Mouse (Mus musculus): ENCODE results near the gene Olfr1411. TPM values are rescaled to one million over a fixed set of nuclear protein-coding genes. Genes with fewer than 3 reads are reported as not detected.
A peak's percentile ranks its signal among the peaks of the same experiment; 100 is the strongest.

The Olfr1411 gene
- total and polyA plus RNA-seq, 3 experiments = not detected

DNA sequence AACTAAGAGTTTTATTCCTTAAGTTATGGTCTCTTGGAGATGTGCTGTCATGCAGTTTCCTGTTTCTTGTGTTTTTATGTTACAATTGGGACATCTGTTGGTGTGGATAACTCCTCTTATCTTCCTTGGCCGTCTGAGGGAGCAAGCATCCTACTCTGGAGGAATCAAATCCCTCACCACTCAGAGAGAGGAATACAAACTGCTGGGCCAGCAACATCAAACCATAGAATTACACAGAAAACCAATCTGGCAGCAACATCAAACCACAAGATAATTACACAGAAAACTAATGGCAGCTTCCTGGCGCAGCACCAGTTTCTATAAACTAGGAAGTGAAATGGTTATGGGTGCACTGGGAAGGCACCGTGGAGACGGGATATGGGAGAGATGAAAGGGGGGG lies 34.0 kb downstream of the Olfr1411 start:
- no peaks in the 10 kb centered on the region for H3K36me3 ChIP-seq (ENCODE audit: control insufficient read depth in 1 of 2, insufficient read depth in 2 of 2, low read length in 2 of 2)
- H3K9ac ChIP-seq (ENCODE audit: control insufficient read depth, low read depth, low read length, poor library complexity, severe bottlenecking) = no peak overlapping the region
- peaks cover 0 to 5% of the 10 kb centered on the region in 2 experiments; a peak in 3 of 4 replicates for H3K27me3 ChIP-seq (ENCODE audit: control insufficient read depth in 1 of 2, insufficient read depth in 2 of 2, low read length in 2 of 2)
- no peak overlapping the region for H3K27ac ChIP-seq (ENCODE audit: control insufficient read depth, low read depth, low read length)
- no peaks in the 10 kb centered on the region for H3K9me3 ChIP-seq (replicated peaks; ENCODE audit: insufficient read depth, low read length)
- no peak overlapping the region for H3K4me3 ChIP-seq (ENCODE audit: control insufficient read depth in 1 of 2, insufficient read depth in 1 of 2, low read depth in 2 of 2, low read length in 2 of 2)
- H3K79me2 ChIP-seq (ENCODE audit: control insufficient read depth, insufficient read depth, low read length, poor library complexity) = no peaks in the 10 kb centered on the region
- peaks cover 0 to 7% of the 10 kb centered on the region in 2 experiments; a peak in 1 of 4 replicates for H3K4me1 ChIP-seq (ENCODE audit: control insufficient read depth in 1 of 2, insufficient read depth in 2 of 2, low read length in 2 of 2)
- DNase-seq (ENCODE audit: low read depth, low spot score) = peak; percentile 60
- peak; percentile 76 for TF ChIP-seq TAL1 (IDR thresholded peaks at IDR 0.05; ENCODE audit: low read length)
- no peak for TF ChIP-seq ZC3H11A (IDR thresholded peaks at IDR 0.05; ENCODE audit: low read depth, low read length)
- peak; percentile 70 for TF ChIP-seq GATA1 (IDR thresholded peaks at IDR 0.05; ENCODE audit: low read depth, low read length)
- peak; percentile 37 to 60; a peak in 3 of 4 replicates for TF ChIP-seq EP300 (IDR thresholded peaks at IDR 0.05; ENCODE audit: low read depth in 1 of 2, low read length in 2 of 2)
- TF ChIP-seq RCOR1 (IDR thresholded peaks at IDR 0.05; ENCODE audit: low read depth, low read length) = peak; percentile 53; the same call in 1 of the 2 replicates
- peak; percentile 20; the same call in 1 of the 2 replicates for TF ChIP-seq ETS1 (IDR thresholded peaks at IDR 0.05; ENCODE audit: low read depth, low read length)
- no peak for TF ChIP-seq MXI1 (IDR thresholded peaks at IDR 0.05; ENCODE audit: low read depth, low read length)

DNA sequence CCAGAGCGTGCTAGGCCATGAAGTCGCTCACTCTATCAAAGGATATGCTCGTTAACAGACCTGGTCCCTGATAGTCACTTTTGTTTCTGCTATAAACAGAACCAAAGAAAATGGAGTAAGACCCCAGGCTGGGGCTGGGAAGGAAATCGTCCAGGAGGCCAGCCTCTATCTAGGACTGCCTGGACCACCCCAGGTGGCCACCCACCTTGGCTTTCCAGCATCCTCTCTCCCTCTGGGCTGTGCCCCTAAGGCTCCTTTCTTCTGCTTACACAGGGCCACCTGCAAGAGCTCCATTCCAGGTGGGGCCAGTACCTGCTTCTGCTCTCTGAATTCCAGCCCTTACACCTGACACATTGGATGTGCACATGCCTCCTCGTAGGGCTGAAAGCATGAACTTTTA lies 38.0 kb downstream of the Olfr1411 start:
- H3K9ac ChIP-seq (ENCODE audit: control insufficient read depth, low read depth, low read length, poor library complexity, severe bottlenecking) = no peak overlapping the region
- H3K79me2 ChIP-seq (ENCODE audit: control insufficient read depth, insufficient read depth, low read length, poor library complexity) = no peaks in the 10 kb centered on the region
- H3K4me1 ChIP-seq (ENCODE audit: control insufficient read depth in 1 of 2, insufficient read depth in 2 of 2, low read length in 2 of 2) = peaks cover 0 to 7% of the 10 kb centered on the region in 2 experiments; a peak in 1 of 4 replicates
- H3K27ac ChIP-seq (ENCODE audit: control insufficient read depth, low read depth, low read length) = no peak overlapping the region
- no peak for DNase-seq (ENCODE audit: low read depth, low spot score)
- H3K9me3 ChIP-seq (replicated peaks; ENCODE audit: insufficient read depth, low read length) = no peaks in the 10 kb centered on the region
- H3K4me3 ChIP-seq (ENCODE audit: control insufficient read depth in 1 of 2, insufficient read depth in 1 of 2, low read depth in 2 of 2, low read length in 2 of 2) = no peak overlapping the region
- H3K27me3 ChIP-seq (ENCODE audit: control insufficient read depth in 1 of 2, insufficient read depth in 2 of 2, low read length in 2 of 2) = no peaks in the 10 kb centered on the region
- H3K36me3 ChIP-seq (ENCODE audit: control insufficient read depth in 1 of 2, insufficient read depth in 2 of 2, low read length in 2 of 2) = peaks cover 0 to 2% of the 10 kb centered on the region in 2 experiments; a peak in 1 of 4 replicates
- no peak for TF ChIP-seq RCOR1 (IDR thresholded peaks at IDR 0.05; ENCODE audit: low read depth, low read length)
- TF ChIP-seq POLR2A (IDR thresholded peaks at IDR 0.05; ENCODE audit: control insufficient read depth in 1 of 2, insufficient read depth in 1 of 2, low read depth in 1 of 2, low read length in 2 of 2, poor library complexity in 1 of 2) = no peak
- no peak for TF ChIP-seq ETS1 (IDR thresholded peaks at IDR 0.05; ENCODE audit: low read depth, low read length)
- TF ChIP-seq JUND (IDR thresholded peaks at IDR 0.05; ENCODE audit: low read depth, low read length) = no peak
- TF ChIP-seq GABPA (IDR thresholded peaks at IDR 0.05; ENCODE audit: low read depth, low read length) = no peak
- TF ChIP-seq SMC3 (IDR thresholded peaks at IDR 0.05; ENCODE audit: low read depth, low read length) = no peak
- no peak for TF ChIP-seq MYB (IDR thresholded peaks at IDR 0.05; ENCODE audit: low read depth, low read length)

DNA sequence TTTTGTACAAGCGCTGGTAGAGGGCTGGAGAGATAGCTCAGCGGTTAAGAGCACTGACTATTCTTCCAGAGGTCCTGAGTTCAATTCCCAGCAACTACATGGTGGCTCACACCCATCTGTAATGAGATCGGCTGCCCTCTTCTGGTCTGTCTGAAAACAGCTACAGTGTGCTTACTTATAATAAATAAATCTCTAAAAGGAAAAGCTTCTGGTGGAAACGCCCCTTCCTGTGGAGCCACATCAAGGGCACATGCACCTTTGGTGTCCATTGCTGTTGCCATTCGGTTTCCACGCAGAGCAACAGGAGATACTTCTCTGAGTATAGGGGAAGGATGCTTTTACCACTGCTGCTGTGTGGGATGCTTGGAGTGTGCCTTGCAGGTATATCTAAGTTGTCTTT lies 38.7 kb downstream of the Olfr1411 start:
- no peaks in the 10 kb centered on the region for H3K9me3 ChIP-seq (replicated peaks; ENCODE audit: insufficient read depth, low read length)
- H3K79me2 ChIP-seq (ENCODE audit: control insufficient read depth, insufficient read depth, low read length, poor library complexity) = no peaks in the 10 kb centered on the region
- H3K4me3 ChIP-seq (ENCODE audit: control insufficient read depth in 1 of 2, insufficient read depth in 1 of 2, low read depth in 2 of 2, low read length in 2 of 2) = no peak overlapping the region
- DNase-seq (ENCODE audit: low read depth, low spot score) = peak; percentile 61
- H3K9ac ChIP-seq (ENCODE audit: control insufficient read depth, low read depth, low read length, poor library complexity, severe bottlenecking) = no peak overlapping the region
- H3K27me3 ChIP-seq (ENCODE audit: control insufficient read depth in 1 of 2, insufficient read depth in 2 of 2, low read length in 2 of 2) = no peaks in the 10 kb centered on the region
- peaks cover 0 to 4% of the 10 kb centered on the region in 2 experiments; a peak in 1 of 4 replicates for H3K4me1 ChIP-seq (ENCODE audit: control insufficient read depth in 1 of 2, insufficient read depth in 2 of 2, low read length in 2 of 2)
- H3K27ac ChIP-seq (ENCODE audit: control insufficient read depth, low read depth, low read length) = no peak overlapping the region
- H3K36me3 ChIP-seq (ENCODE audit: control insufficient read depth in 1 of 2, insufficient read depth in 2 of 2, low read length in 2 of 2) = peaks cover 0 to 2% of the 10 kb centered on the region in 2 experiments; a peak in 1 of 4 replicates
- TF ChIP-seq RAD21 (IDR thresholded peaks at IDR 0.05; ENCODE audit: low read depth, low read length) (peak; percentile 12; the same call in 1 of the 2 replicates), POLR2AphosphoS5 (IDR thresholded peaks at IDR 0.05; ENCODE audit: borderline replicate concordance, low read depth, low read length) (no peak), GABPA (IDR thresholded peaks at IDR 0.05; ENCODE audit: low read depth, low read length) (no peak), UBTF (IDR thresholded peaks at IDR 0.05; ENCODE audit: borderline replicate concordance, insufficient read depth, low read depth, low read length) (no peak), SMC3 (IDR thresholded peaks at IDR 0.05; ENCODE audit: low read depth, low read length) (peak; percentile 41), USF1 (IDR thresholded peaks at IDR 0.05; ENCODE audit: low read depth, low read length) (no peak), CHD1 (IDR thresholded peaks at IDR 0.05; ENCODE audit: low read depth, low read length) (no peak), ZC3H11A (IDR thresholded peaks at IDR 0.05; ENCODE audit: low read depth, low read length) (no peak), MAZ (IDR thresholded peaks at IDR 0.05; ENCODE audit: low read depth, low read length) (no peak), RCOR1 (IDR thresholded peaks at IDR 0.05; ENCODE audit: low read depth, low read length) (no peak), EP300 (IDR thresholded peaks at IDR 0.05; ENCODE audit: low read depth in 1 of 2, low read length in 2 of 2) (no peak), SIN3A (IDR thresholded peaks at IDR 0.05; ENCODE audit: low read length) (no peak), ZMIZ1 (IDR thresholded peaks at IDR 0.05; ENCODE audit: low read depth, low read length) (no peak), NRF1 (IDR thresholded peaks at IDR 0.05; ENCODE audit: insufficient read depth, low read depth, low read length, poor library complexity, severe bottlenecking) (no peak), TAL1 (IDR thresholded peaks at IDR 0.05; ENCODE audit: low read length) (no peak), HCFC1 (IDR thresholded peaks at IDR 0.05; ENCODE audit: low read depth, low read length) (no peak), ETS1 (IDR thresholded peaks at IDR 0.05; ENCODE audit: low read depth, low read length) (no peak), CTCF (IDR thresholded peaks at IDR 0.05 in 2 of 3, conservative IDR thresholded peaks at IDR 0.05 in 1 of 3; ENCODE audit: control insufficient read depth in 1 of 3, insufficient read depth in 1 of 3, low read depth in 2 of 3, low read length in 3 of 3, poor library complexity in 1 of 3, severe bottlenecking in 1 of 3) (peak; percentile 14 to 41 (median 29); a peak in 3 of 6 replicates)
